Mouse (Mus musculus): Measurements from ENCODE around the gene Wipf1.

The Wipf1 gene

GRCm38 (mm10) chr2:73387806-73388205 is 141.7 kb downstream of the Wipf1 start:
- no peak for DNase-seq (ENCODE audit: low read depth, low spot score)

GRCm38 (mm10) chr2:73386356-73387046 is 143.0 kb downstream of the Wipf1 start, which contains the start of gene Gpr155:
Gene Gpr155, minus strand, starts transcription at chr2:73386572.
- peak; percentile 99 for DNase-seq (ENCODE audit: low read depth, low spot score)

GRCm38 (mm10) chr2:73385641-73386355 is 143.7 kb downstream of the Wipf1 start:
- no peak for DNase-seq (ENCODE audit: low read depth, low spot score)

GRCm38 (mm10) chr2:73385172-73385571 is 144.4 kb downstream of the Wipf1 start:
- no peak for DNase-seq (ENCODE audit: low read depth, low spot score)

GRCm38 (mm10) chr2:73380298-73380975 is 149.1 kb downstream of the Wipf1 start:
- DNase-seq (ENCODE audit: low read depth, low spot score): no peak

- DNase-seq (ENCODE audit: low read depth, low spot score): no peak
These were observed 149.9 kb downstream of the Wipf1 start for GRCm38 (mm10) chr2:73379656-73380055.

Measured in brain, adult 2 months (tissue).